Mouse (Mus musculus): ENCODE measurements around the gene Etaa1.
"Not testable (repeated sequence)": the region's sequence is repeated elsewhere in the genome, so short reads cannot be mapped to it uniquely, and the experiment has no call there.

Etaa1 gene

DNA sequence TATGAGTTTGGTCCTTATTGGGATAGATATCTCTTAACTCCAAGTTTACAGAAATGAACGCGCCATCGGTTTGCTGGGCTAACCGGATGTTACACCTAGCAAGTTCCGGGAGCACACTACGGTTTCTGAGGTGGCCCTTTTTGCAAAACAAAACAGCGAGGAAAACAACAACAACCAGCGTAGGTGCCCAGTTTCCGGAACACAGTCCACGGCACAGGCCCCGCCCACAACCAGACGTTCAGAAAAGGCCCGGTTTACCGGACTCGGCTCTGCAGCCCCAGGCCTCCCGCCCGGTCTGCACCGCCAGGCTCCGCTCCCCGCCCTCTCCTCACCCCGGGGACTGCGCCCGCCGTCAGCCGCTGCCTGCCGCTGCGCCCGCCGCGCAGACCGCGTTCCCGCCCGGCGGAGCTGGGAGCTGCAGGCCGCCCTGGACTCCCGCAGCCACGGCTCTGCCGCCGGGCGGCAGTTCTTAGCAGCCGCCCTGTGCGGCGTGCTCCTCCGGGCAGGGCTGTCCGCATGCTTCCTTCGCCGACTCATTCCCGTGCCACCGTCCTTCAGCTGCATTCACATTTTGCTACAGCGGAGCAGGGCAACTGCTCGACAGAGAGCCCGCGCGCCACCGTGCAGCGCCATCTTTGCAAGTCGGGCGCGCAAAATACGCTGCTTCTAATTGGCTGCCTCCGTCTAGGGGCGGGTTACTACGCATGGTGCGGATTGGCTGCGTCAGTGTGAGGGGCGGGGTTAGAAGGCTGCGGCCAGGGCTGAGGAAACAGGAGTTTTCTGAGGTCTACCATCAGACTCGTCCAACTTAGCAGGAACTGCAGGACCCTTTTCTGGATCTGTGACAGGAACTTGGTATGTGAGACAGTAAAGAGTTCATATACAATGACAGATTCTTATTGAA lies at the start of gene Etaa1:
TSS of gene Etaa1 (minus strand) at position 645 of the 904 bp plus-strand sequence.
- peak; percentile 97 for DNase-seq

DNA sequence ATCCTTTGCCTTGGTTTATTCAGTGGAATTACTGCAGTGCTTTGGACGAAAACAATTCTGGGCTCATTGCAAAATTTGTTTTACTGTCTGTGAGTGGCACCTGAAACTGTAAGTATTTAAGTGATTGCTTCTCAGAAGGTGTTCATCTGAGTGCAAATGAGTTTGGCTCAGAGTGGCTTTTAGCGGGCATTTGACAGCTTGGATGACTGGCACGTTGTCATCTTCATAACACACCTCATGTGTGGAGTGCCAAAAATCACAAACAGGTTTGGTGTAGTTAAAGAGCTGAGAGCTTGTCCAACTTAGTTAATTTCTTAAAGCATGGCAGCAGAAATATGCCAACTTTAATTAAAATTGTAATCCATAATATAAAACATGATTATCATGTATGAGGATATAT lies 40.5 kb upstream of the Etaa1 start:
- no peak for DNase-seq

DNA sequence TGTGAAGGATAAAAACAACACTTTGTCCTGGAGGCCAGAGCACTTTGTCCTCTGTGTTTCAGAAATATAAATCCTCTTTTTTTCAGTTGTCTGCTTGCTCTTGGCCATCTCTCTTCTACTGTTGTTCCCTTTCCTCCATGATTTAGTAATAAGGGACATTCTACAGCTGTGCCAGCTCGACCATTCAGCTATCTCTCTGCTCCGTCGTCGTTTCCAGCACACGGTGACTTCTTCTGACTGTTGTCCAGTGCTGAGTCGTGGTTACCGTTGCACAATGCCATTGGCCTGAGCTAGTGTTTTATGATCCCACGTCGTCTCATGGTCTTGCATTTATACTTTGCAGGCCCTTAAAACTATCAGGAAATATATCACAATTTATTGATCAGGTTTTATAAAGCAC lies 38.6 kb upstream of the Etaa1 start:
- peak; percentile 9 for DNase-seq

DNA sequence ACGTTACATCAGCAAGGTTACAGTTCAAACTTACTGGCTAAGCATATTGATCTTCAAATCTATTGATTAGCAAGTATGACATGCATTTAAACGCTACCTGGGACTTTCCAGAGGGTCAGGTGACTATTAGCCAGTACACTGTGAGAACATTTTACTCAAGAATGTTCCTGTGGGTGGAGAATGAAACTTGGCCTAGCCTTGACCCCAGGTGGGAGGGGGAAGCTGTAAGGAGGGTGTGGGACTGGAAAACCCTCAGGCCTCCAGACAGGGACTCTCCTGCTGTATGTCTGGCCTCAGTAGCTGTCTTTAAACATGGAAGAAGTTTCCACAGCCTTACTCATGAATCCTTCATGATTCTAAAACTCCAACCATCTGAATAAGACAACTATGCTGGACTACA lies 29.7 kb upstream of the Etaa1 start:
- no peak for DNase-seq

DNA sequence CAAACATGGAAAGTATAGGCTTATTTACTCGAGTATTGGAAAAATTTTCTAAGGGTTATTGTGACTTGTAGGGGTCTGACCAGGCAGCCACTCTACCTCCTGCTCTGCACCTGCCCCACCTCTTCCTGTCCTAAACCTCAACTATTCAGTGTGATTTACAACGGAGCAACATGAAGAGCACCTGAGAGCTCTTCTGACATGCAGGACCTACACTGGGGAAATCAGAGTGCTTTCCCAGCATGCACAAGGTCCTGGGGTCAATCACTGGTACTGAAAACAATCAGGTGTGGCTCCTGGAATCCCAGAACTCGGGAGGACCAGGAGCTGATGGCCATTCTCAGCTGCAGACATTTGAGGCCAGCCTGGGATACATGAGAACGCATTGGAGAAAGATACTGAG lies 27.6 kb upstream of the Etaa1 start:
- no peak for DNase-seq

DNA sequence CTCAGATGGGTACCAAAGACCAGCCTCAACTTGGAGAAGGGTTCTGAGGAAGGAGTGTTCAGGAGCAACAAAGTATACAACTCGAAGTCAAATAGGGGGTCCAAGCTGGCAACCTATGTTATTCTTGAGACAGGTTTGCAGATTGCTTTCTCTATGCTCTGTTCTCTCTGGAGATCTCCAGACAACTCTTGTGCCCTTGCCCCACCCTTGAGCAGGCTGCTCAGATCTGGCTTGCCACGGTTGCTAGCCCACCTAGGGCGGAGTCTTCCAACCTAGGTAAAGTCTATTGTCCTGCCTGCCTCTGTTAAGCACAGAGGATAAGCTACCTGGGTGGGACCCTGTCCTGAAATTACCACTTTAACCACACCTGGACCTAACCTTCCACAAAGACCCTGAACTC lies 21.9 kb upstream of the Etaa1 start:
- no peak for DNase-seq

DNA sequence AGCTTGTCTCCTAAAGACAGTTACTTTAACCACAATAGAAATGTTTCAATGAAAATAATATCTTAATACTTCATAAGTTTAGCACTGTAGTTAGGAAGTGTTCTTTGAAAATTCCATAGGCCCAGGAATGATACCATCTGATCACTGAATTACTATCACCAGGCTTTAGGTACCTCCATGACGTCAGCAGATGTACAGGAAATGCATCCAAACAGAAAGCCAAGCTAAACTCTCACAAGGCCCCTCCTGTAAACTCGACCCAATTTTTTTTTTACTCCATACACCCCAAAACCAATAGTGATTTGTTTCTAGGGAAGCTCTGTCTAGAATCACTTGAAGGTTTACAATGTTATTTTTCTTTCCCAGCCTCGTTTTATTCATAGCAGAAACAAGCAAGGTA lies 884 bp downstream of the Etaa1 start:
- DNase-seq = no peak

DNA sequence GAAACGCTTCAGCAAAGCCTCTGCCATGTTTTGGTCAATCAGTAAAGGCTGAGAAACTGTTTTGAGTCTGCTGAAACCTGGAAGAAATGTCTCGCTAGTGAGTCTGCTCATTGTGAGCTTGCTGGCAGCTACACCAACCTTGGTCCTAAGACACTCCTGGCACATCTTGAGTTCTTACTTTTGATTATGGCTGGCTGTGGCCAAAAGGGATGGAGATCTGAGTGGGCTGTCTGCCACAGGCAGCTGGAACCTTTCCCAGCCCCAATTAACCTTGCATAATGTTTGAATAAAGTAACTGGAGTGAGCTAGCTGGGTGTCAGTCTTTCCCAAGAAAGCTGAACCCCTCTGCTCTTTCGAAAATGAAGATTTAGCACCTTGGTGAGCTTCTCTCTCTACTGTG lies 2.3 kb downstream of the Etaa1 start:
- peak; percentile 1 for DNase-seq

DNA sequence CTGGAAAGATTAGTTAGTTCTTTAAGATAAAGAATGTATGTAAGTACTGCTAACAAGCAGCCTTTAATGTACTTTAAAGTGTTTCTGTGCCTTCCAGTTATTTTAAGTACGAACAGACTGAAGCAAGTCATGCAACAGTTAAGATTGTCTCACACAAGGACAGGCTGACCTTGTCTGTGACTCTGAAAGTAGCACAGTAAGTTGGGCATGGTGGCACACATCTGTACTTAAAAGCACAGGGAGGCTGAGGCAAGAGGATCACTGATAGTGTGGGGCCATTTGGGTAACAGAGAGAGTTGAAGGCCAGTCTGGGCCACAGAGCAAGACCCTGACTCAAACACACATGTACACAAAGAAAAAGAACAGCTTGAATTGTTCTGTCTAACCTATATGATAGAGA lies 14.5 kb downstream of the Etaa1 start:
- DNase-seq = no peak

DNA sequence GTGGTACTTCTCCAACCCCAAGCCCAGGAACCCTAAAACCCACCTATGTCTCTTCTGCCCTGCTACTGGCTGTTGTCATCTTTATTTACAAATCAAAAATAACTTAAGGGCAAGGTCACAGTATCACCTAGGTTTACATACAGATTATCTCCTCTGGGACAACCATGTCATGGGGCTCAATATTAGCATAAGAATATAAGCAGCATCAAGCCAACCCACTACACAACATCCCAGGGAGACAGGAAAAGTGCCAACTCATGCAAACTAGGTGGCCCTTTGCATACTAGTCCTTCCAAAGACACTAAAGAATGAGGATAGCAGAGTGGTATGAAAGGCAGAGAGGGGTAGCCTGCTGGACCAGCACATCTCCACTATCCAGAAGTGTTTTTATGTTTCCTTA lies 15.7 kb downstream of the Etaa1 start:
- no peak for DNase-seq

DNA sequence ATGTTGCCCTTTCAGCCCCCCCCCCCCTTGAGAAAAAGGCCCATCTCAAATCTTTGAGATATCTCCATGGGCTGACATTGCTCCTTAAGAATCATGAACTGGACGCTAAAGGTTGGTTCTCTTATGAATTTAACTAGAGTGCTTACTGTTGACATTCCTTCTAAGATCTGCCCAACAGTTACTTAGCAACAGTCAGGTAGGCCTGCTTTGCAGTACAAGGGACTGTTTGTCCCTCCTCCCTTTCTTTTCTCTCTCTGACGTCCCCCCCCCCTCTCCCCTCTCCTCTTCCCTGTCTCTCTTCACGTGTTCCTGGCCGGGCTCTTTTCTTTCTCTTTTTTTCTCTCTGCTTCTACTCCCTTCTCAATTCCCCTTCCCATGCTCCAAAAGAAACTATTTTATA lies 35.8 kb downstream of the Etaa1 start:
- DNase-seq = no peak

DNA sequence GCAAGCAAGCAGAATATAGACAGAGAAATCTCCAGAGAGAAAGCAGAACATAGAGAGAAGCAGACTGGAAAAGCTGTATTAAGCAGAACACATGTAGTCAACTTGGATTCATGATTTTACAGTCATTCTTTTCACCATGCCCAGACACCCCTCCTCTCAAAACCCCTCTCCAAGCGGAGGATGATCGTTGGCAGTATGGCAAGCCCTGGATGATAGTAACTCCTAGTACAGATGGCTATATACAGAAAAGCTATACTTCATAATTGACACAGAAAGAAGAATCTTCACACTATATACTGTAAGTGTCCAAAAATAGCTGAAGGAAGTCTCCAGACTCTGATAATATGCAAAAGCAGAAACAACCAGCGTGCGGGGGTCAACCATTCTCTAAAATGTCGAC lies 36.6 kb downstream of the Etaa1 start:
- no peak for DNase-seq

DNA sequence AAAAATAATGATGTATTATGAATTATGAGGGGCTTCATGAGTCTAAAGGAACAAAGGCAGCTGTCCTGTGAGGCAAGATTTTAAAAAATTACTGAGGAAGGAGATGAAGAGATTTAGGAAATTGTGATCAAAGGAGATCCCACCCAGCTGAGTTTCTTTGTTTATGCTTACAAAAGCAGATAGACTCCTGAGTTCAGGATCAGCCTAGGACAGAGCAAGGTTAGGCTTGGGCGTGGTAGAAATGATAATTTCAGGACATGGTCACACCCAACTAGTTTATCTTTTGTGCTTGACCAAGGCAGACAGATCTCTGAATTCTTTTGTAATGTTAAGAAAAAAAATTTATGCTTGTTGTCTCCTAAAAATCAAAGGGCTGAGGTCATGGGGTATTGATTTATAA lies 37.2 kb downstream of the Etaa1 start:
- DNase-seq = no peak

DNA sequence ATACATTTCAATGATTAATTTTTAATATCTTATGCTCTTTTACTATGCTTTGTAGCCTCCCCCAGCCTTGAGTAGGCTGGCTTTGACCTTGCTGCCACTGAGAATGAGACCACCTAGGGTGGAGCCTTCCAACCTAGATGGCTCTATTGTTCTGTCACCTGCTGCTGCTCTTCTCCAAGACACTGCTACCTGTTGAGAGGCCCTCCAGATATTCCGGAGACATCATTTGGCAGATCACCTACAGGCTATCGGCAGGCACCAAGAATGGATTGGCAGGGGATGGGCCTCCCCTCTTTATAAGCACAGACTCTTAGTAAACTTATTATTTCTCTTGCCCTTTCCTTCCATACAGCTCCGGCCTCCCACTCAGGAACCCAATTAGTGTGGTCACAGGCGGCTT lies 52.7 kb downstream of the Etaa1 start:
- DNase-seq = not testable (repeated sequence)
